Mouse (Mus musculus) liver, adult 2 months (tissue): Measurements from ENCODE around the gene Mab21l3. TPM values are rescaled to one million over a fixed set of nuclear protein-coding genes. Genes with fewer than 3 reads are reported as not detected.

Experiments used
- DNase-seq: peaks from one replicate; pipeline ENCODE4 v3.0.0-alpha.2; 2011; ENCODE audit warnings: low read depth, low spot score; ENCODE audit errors: extremely low read depth
- H3K27ac ChIP-seq: fragments of 200-500 bp; replicated peaks from 2 replicates; pipeline ENCODE4 v1.5.1; 2012; ENCODE audit warnings: low read depth, mild to moderate bottlenecking, control low read depth, inconsistent platforms, low read length; ENCODE audit not compliant: insufficient read depth
- H3K27me3 ChIP-seq: fragments of 200-500 bp; 2 replicates; pipeline ENCODE4 v1.6.1; 2012; ENCODE audit warnings: mild to moderate bottlenecking, moderate library complexity, low read length, inconsistent platforms; ENCODE audit not compliant: control insufficient read depth, insufficient read depth
- H3K36me3 ChIP-seq: fragments of 200-500 bp; 2 replicates; pipeline ENCODE4 v1.6.1; 2012; ENCODE audit warnings: low read length, inconsistent platforms; ENCODE audit not compliant: control insufficient read depth, insufficient read depth
- H3K4me1 ChIP-seq: fragments of 200-500 bp; 2 replicates; pipeline ENCODE4 v1.6.1; 2011; ENCODE audit warnings: low read length; ENCODE audit not compliant: control insufficient read depth, insufficient read depth
- H3K4me3 ChIP-seq: fragments of 200-500 bp; 2 replicates; pipeline ENCODE4 v1.5.1; 2011; ENCODE audit warnings: low read depth, mild to moderate bottlenecking, control low read depth, low read length, moderate library complexity; ENCODE audit not compliant: insufficient read depth
- H3K79me2 ChIP-seq: fragments of 200-500 bp; 2 replicates; pipeline ENCODE4 v1.6.1; 2012; ENCODE audit warnings: inconsistent platforms, mild to moderate bottlenecking, low read length, moderate library complexity; ENCODE audit not compliant: control insufficient read depth, insufficient read depth
- H3K9ac ChIP-seq: fragments of 200-500 bp; 2 replicates; pipeline ENCODE4 v1.6.1; 2012; ENCODE audit warnings: low read depth, mild to moderate bottlenecking, control low read depth, inconsistent platforms, low read length
- CTCF ChIP-seq: fragments of 200-500 bp; IDR thresholded peaks from 2 replicates; pipeline ENCODE4 v1.5.1; 2011; ENCODE audit warnings: low read depth, low read length, control low read depth
- POLR2A ChIP-seq: fragments of 200-500 bp; IDR thresholded peaks from 2 replicates; pipeline ENCODE4 v1.6.1; 2011; ENCODE audit warnings: low read length, control low read depth; ENCODE audit not compliant: insufficient read depth; ENCODE audit errors: extremely low read depth
- WGBS: fragments of 180-500 bp; shearing (Covaris S2); methylation state at CpG from one replicate; pipeline ENCODE4 v1.1.7; 2018; 5-methylcytosine and 5-hydroxymethylcytosine counted together
- polyA plus RNA-seq: library from polyadenylated mRNA; depleted of rRNA; stranded (reverse); fragments of >200 nt; gene quantifications from 2 replicates; pipeline ENCODE4 v1.2.3, GENCODE M21; 2012
- total RNA-seq: library from RNA; depleted of rRNA; stranded (reverse); fragments of >200 nt; gene quantifications from 2 replicates; pipeline ENCODE4 v1.2.3, GENCODE M21; 2014

The Mab21l3 gene
- total and polyA plus RNA-seq, 2 experiments, result 0.09 TPM; not detected in 1

DNA sequence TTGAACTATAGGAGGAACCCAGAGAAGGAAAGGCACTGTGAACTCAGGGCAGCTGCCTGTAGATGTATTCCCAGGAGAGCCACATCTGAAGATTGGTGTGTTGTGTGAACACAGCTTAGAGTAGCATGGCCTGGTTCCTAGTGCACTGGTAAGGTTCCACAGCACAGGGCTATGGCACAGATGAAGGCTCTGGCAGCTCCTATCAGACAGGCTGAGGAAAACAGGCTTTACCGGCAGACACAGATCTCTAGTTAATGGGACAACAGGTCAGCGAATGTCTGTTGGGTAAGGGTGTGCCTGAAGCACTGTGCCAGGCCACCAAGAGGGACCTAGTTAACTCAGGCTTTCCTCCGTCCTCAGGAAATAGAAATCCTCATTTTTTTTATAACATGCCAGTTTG, 11.8 kb downstream of the Mab21l3 start:
- Histone ChIP-seq H3K79me2 (no peaks in the 10 kb centered on the region), H3K4me3 (no peak overlapping the region), H3K36me3 (no peaks in the 10 kb centered on the region), H3K27ac (no peak overlapping the region), H3K27me3 (no peaks in the 10 kb centered on the region), H3K9ac (no peak overlapping the region), H3K4me1 (peaks cover 2% of the 10 kb centered on the region; the same call in 1 of the 2 replicates)
- 80% methylated on average over 3 of the region's 3 CpGs for WGBS
- DNase-seq, result peak; percentile 25
- TF ChIP-seq POLR2A (no peak), CTCF (no peak)

DNA sequence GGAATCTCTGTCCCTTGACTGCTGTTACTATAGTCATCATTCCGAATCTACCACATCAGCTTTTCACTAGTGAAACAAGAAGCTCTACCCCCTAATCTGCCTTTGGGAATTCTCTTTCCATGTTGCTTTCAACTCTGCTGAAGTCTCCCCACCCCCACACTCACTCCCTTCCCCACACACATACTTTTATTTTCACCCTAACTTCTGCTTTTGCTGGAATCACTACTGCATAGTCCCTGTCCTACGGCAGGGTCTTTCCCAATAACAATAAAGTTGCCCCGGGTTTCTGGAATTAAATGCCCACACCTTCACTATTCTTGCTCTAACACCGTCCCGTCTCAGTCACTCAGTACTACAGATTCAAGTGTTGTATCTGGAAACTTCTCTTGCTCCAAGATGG, 12.2 kb downstream of the Mab21l3 start:
- Histone ChIP-seq H3K9ac (no peak overlapping the region), H3K4me3 (0 out of 2 replicates have a peak overlapping the region, but pooled peaks have one; percentile 1), H3K27me3 (no peaks in the 10 kb centered on the region), H3K36me3 (no peaks in the 10 kb centered on the region), H3K79me2 (no peaks in the 10 kb centered on the region), H3K27ac (no peak overlapping the region), H3K4me1 (peaks cover 4% of the 10 kb centered on the region)
- TF ChIP-seq POLR2A, result no peak
- no peak for TF ChIP-seq CTCF
- WGBS, result 84% methylated on average over 5 of the region's 5 CpGs
- no peak for DNase-seq

DNA sequence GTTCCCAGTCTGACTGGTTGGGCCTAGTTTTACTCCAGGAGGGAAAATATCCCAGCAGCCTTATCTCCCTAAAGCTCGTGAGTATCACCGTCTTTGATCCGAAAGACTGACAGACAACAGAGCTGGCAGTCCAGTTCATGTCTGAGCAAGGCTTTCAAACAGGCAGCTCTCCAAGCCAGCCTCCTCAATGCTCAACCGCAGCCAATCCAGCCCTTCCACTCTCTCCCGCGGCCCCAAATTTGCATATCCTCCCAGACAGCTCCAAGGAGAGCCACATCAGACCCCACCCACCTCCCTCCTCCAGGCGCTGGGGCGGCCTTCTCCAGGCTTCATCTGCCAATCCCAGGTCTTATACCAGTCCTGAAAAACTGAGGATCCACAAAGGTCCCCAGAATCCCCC, 12.7 kb downstream of the Mab21l3 start:
- no peak for DNase-seq
- no peak overlapping the region for H3K9ac ChIP-seq
- no peaks in the 10 kb centered on the region for H3K36me3 ChIP-seq
- no peaks in the 10 kb centered on the region for H3K79me2 ChIP-seq
- TF ChIP-seq CTCF (no peak), POLR2A (no peak)
- no peaks in the 10 kb centered on the region for H3K27me3 ChIP-seq
- 35% methylated on average over 8 of the region's 8 CpGs for WGBS
- no peak overlapping the region for H3K27ac ChIP-seq
- H3K4me3 ChIP-seq, result 0 out of 2 replicates have a peak overlapping the region, but pooled peaks have one; percentile 1
- H3K4me1 ChIP-seq, result peaks cover 6% of the 10 kb centered on the region

GRCm38 (mm10) chr3:101831189-101831858, 17.4 kb downstream of the Mab21l3 start:
- WGBS, result 23% methylated on average over 10 of the region's 10 CpGs
- peak; percentile 92 for DNase-seq

DNA sequence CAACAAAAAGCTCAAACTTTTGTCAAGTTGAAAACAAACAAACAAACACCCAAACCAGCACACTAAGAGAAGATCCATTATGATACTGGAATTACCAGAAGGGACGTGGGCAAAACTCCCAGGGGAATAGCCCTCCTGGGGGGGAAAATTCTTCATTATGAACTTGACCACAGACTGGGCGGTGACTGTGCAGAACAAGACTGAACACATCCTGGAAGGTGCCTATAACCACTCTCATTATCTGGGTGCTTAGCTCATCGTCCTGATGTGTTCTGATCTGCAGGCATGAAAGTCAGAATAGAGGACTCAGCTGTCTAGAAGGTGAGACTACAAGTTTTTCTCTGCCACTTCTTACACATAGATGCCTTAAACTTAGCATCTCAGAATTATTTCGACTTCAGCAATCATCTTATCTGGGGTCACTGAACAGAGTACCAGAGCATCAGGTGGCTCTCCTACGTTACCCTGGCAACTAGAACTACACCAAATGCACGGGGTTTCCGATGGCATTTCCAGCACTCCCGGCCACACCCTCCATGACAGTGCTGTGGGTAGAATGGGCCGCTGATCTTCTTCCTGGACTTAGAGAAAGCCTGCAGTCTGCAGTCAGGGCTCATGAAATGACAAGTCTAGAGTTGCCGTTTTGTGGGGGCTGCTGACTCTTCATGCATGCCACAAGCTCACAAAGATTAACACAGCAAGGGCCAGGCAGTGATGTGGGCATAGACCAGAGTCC, 18.7 kb downstream of the Mab21l3 start:
- Histone ChIP-seq H3K27ac (no peak overlapping the region), H3K27me3 (no peaks in the 10 kb centered on the region), H3K4me1 (peaks cover 4% of the 10 kb centered on the region), H3K9ac (no peak overlapping the region), H3K4me3 (no peak overlapping the region), H3K79me2 (no peaks in the 10 kb centered on the region), H3K36me3 (no peaks in the 10 kb centered on the region)
- 83% methylated on average over 10 of the region's 10 CpGs for WGBS
- DNase-seq, result no peak
- TF ChIP-seq POLR2A (no peak), CTCF (no peak)

More at GRCm38 (mm10) chr3:101831189-101831858, 17.4 kb downstream of the Mab21l3 start:
- Histone ChIP-seq H3K4me3 (0 out of 2 replicates have a peak overlapping the region, but pooled peaks have one; percentile 0), H3K9ac (no peak overlapping the region), H3K27ac (peak overlapping the region; percentile 24; the same call in 1 of the 2 replicates), H3K36me3 (no peaks in the 10 kb centered on the region), H3K79me2 (no peaks in the 10 kb centered on the region), H3K4me1 (peaks cover 6% of the 10 kb centered on the region), H3K27me3 (no peaks in the 10 kb centered on the region)
- TF ChIP-seq POLR2A (no peak), CTCF (no peak)

DNA sequence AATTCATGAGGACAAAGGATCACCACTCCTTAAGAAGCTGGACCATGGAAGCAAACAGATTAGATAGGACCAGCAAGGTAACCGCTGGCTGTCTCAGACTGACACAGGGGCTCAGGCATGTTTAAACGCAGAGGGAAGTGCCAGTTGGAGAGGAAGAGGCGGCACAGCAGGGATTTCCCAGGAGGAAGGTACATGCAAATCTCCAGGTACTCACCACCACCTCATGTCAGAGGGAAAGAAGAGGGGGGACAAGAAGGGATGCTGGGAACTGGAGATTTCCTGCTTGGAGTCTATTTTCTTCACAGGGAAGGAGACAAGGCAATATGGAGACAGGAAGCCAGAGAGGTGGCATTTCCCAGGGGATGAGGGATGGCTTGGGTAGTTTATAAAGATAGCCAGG, 20.2 kb downstream of the Mab21l3 start:
- no peaks in the 10 kb centered on the region for H3K27me3 ChIP-seq
- H3K9ac ChIP-seq, result no peak overlapping the region
- no peak overlapping the region for H3K4me3 ChIP-seq
- H3K27ac ChIP-seq, result no peak overlapping the region
- no peaks in the 10 kb centered on the region for H3K36me3 ChIP-seq
- no peak for TF ChIP-seq POLR2A
- no peak for TF ChIP-seq CTCF
- DNase-seq, result no peak
- H3K79me2 ChIP-seq, result no peaks in the 10 kb centered on the region
- H3K4me1 ChIP-seq, result peaks cover 6% of the 10 kb centered on the region
- 66% methylated on average over 3 of the region's 3 CpGs for whole genome bisulfite sequencing
